Mouse (Mus musculus) limb, embryonic 13.5 days (tissue): ENCODE results near the gene Rhbdd2. TPM values are rescaled to one million over a fixed set of nuclear protein-coding genes. Genes with fewer than 3 reads are reported as not detected.

Source experiments
- ATAC-seq: fragments of 200-750 bp; cut with Nextera tagmentation; 2 replicates; pipeline ENCODE4 v1.8.0; 2017; ENCODE audit warnings: low read depth, moderate number of reproducible peaks, moderate TSS enrichment; ENCODE audit not compliant: low FRiP score
- H3K27ac ChIP-seq: fragments of 300-500 bp; sonication (generic); 2 replicates; pipeline ENCODE4 v1.5.1; 2015; ENCODE audit warnings: inconsistent platforms, mild to moderate bottlenecking, moderate library complexity
- H3K27me3 ChIP-seq: fragments of 300-500 bp; sonication (generic); 2 replicates; pipeline ENCODE4 v1.6.1; 2015; ENCODE audit warnings: mild to moderate bottlenecking, inconsistent platforms
- H3K36me3 ChIP-seq: fragments of 300-500 bp; sonication (generic); 2 replicates; pipeline ENCODE4 v1.6.1; 2015; ENCODE audit warnings: inconsistent platforms, mild to moderate bottlenecking, moderate library complexity
- H3K4me1 ChIP-seq: fragments of 300-500 bp; sonication (generic); 2 replicates; pipeline ENCODE4 v1.6.1; 2015; ENCODE audit warnings: inconsistent platforms
- H3K4me2 ChIP-seq: fragments of 300-500 bp; sonication (generic); replicated peaks from 2 replicates; pipeline ENCODE4 v1.6.1; 2015; ENCODE audit warnings: inconsistent platforms, mild to moderate bottlenecking, moderate library complexity
- H3K4me3 ChIP-seq: fragments of 300-500 bp; sonication (generic); 2 replicates; pipeline ENCODE4 v1.5.1; 2015; ENCODE audit warnings: moderate library complexity, mild to moderate bottlenecking, inconsistent platforms
- H3K9ac ChIP-seq: fragments of 300-500 bp; sonication (generic); 2 replicates; pipeline ENCODE4 v1.6.1; 2015; ENCODE audit warnings: mild to moderate bottlenecking, inconsistent platforms
- H3K9me3 ChIP-seq: fragments of 300-500 bp; sonication (generic); 2 replicates; pipeline ENCODE4 v1.6.1; 2016; ENCODE audit warnings: inconsistent platforms
- WGBS: fragments of 180-500 bp; shearing (Covaris S2); methylation state at CpG from one replicate; pipeline ENCODE4 v1.1.7; 2015; 5-methylcytosine and 5-hydroxymethylcytosine counted together
- polyA plus RNA-seq: library from polyadenylated mRNA; unstranded; fragments of >200 nt; fragmentation: Nextera tagmentation; extraction: Ambion mirVana; gene quantifications from 2 replicates; pipeline ENCODE4 v1.2.1, GENCODE M21; 2015

Gene Rhbdd2
- polyA plus RNA-seq, 1 experiment from 2014 or later, result 43.1 TPM

DNA sequence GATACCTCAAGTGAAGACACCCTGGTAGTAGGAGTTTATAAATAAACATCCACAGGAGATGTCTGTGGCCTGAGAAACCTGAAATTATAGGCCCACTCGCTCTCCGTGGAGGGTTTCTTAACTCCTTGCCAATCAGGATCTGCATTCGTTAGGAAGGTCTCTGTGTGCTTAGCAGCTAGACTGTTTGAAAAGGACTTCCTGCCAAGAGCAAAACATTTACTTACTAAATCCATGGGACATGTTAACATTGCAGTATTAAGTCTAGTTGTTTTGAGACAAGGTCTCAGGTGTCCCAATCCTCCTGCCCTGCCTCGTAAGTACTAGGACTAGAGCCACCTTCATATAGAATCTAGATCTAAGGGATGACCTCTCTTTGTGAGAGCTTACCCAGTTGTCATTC is 58.8 kb downstream of the Rhbdd2 start:
- Histone ChIP-seq H3K9ac (no peak overlapping the region), H3K27ac (no peak overlapping the region), H3K4me3 (no peak overlapping the region), H3K4me1 (peaks cover 28% of the 10 kb centered on the region), H3K4me2 (no peak overlapping the region), H3K27me3 (no peaks in the 10 kb centered on the region), H3K9me3 (no peaks in the 10 kb centered on the region), H3K36me3 (no peaks in the 10 kb centered on the region; the same call in 1 of the 2 replicates)
- WGBS, result 82% methylated on average over 4 of the region's 4 CpGs
- ATAC-seq, result no peak

DNA sequence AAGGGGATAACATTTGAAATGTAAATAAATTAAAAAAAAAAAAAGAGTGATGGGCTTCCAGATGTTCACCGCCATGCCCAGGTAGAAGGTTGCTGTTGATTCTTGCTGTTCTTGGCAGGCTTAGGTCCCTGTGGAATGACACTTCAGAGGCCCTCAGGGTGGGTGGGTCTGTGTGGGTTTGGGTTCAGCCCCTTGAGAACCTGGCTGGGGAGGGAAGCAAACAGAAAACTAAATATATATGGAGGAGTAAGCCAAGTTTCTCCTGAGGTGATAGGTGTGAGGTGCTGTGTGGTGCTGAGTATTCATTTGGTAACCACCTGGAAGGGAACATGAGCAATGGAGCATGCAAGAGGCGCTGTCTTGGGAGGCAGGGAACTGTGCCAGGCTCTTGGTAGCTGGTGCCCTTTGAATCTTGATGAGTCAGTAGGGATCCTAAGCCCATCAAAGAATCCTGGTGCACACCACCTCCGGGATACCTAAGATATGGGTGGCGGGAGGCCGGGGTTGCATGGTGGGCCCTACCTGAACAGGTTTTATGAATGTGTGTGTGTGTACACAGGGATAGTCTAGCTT is 60.9 kb downstream of the Rhbdd2 start:
- H3K4me2 ChIP-seq, result no peak overlapping the region
- H3K27ac ChIP-seq, result no peak overlapping the region
- H3K4me1 ChIP-seq, result peaks cover 22% of the 10 kb centered on the region
- no peak overlapping the region for H3K9ac ChIP-seq
- 94% methylated on average over 5 of the region's 5 CpGs for WGBS
- no peak for ATAC-seq
- H3K36me3 ChIP-seq, result peaks cover 3% of the 10 kb centered on the region; the same call in 1 of the 2 replicates
- no peaks in the 10 kb centered on the region for H3K9me3 ChIP-seq
- H3K4me3 ChIP-seq, result no peak overlapping the region
- H3K27me3 ChIP-seq, result no peaks in the 10 kb centered on the region

DNA sequence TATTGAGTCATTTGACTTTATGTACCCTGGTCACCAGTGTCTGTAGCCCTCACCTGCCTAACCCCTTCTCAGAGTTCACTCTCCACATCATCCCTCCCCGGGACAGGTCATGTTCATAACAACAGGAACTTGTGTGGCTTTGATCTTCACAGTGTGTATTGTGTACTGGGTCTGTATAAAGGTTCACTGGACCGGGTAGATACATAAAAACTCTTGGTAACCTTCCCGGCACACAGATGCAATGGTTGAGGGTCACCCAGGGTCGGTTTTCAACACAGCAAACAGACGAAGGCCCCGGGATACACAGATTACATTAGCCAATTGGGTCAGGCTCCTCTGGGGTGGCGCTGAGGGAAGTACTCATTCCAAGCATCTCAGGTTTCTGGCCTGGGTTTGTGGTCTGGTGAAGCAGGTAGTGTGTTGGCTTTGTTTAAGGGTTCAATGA is 62.9 kb downstream of the Rhbdd2 start:
- Histone ChIP-seq H3K4me2 (no peak overlapping the region), H3K27me3 (no peaks in the 10 kb centered on the region), H3K4me3 (no peak overlapping the region), H3K9me3 (no peaks in the 10 kb centered on the region), H3K9ac (no peak overlapping the region), H3K36me3 (peaks cover 12% of the 10 kb centered on the region), H3K4me1 (peaks cover 13% of the 10 kb centered on the region), H3K27ac (no peak overlapping the region)
- peak; percentile 15; the same call in 1 of the 2 replicates for ATAC-seq
- 46% methylated on average over 7 of the region's 7 CpGs for WGBS

Other genes with a start within 250 kb of the Rhbdd2 start
- 15.5 and 15.9 TPM in 2 replicates for gene Pom121, start 238.1 kb upstream of the Rhbdd2 start, polyA plus RNA-seq
- 41.3 and 48.5 TPM in 2 replicates for gene Hip1, start 87.5 kb upstream of the Rhbdd2 start, polyA plus RNA-seq
- gene Ccl26, start 69.0 kb upstream of the Rhbdd2 start, polyA plus RNA-seq, result not detected in 2 replicates
- 1.3 and 1.4 TPM in 2 replicates for gene Ccl24, start 59.6 kb upstream of the Rhbdd2 start, polyA plus RNA-seq
- 89.7 and 93.5 TPM in 2 replicates for gene Por, start 37.4 kb downstream of the Rhbdd2 start, polyA plus RNA-seq
- 49.3 and 49.4 TPM in 2 replicates for gene Tmem120a, start 111.8 kb downstream of the Rhbdd2 start, polyA plus RNA-seq
- 0.37 TPM in 1 of 2 replicates, not detected in the other for gene Styxl1, start 145.8 kb downstream of the Rhbdd2 start, polyA plus RNA-seq
- 449 and 457 TPM in 2 replicates for gene Mdh2, start 145.9 kb downstream of the Rhbdd2 start, polyA plus RNA-seq
- 0.19 and 0.38 TPM in 2 replicates for gene Srrm3, start 174.3 kb downstream of the Rhbdd2 start, polyA plus RNA-seq